Mouse (Mus musculus) layer of hippocampus, postnatal 10 days (tissue): ENCODE results near the gene 1700019D03Rik. TPM values are rescaled to one million over a fixed set of nuclear protein-coding genes. Genes with fewer than 3 reads are reported as not detected.
A peak's percentile ranks its signal among the peaks of the same experiment; 100 is the strongest.

Experiments used
- DNase-seq, 2 experiments: peaks; one replicate each; pipeline ENCODE4 v3.0.0; 2021; ENCODE audit warnings: low spot score in 2 of 2
- long read RNA-seq: library from polyadenylated mRNA; stranded (forward); transcript quantifications from one replicate; pipeline ENCODE4 v2.0.0, GENCODE M21; 2023
- total RNA-seq, 2 experiments: library from RNA; stranded (reverse); gene quantifications; 2 replicates each; pipeline ENCODE4 v1.2.3; 2021

1700019D03Rik gene
- 1 to 10 TPM; 6.3 to 9.3 TPM for total RNA-seq
- long read RNA-seq, partial matches to known transcripts: 0 of 5 reads
- long read RNA-seq, other reads (novel, unspliced or antisense): 0 of 5 reads

GRCm38 (mm10) chr1:53020079-53020478, at the start of gene 1700019D03Rik:
TSS of gene 1700019D03Rik (minus strand) at chr1:53020179.
- DNase-seq: no peak

- no peak for DNase-seq
Observed at GRCm38 (mm10) chr1:53063921-53064320, 43.9 kb upstream of the 1700019D03Rik start.

GRCm38 (mm10) chr1:53061871-53062608, 42.1 kb upstream of the 1700019D03Rik start:
- peak; percentile 34 to 44 for DNase-seq

GRCm38 (mm10) chr1:53061340-53061739, 41.4 kb upstream of the 1700019D03Rik start, which contains the start of gene Mstn:
TSS of gene Mstn (plus strand) at chr1:53061640.
- no peak for DNase-seq

DNA sequence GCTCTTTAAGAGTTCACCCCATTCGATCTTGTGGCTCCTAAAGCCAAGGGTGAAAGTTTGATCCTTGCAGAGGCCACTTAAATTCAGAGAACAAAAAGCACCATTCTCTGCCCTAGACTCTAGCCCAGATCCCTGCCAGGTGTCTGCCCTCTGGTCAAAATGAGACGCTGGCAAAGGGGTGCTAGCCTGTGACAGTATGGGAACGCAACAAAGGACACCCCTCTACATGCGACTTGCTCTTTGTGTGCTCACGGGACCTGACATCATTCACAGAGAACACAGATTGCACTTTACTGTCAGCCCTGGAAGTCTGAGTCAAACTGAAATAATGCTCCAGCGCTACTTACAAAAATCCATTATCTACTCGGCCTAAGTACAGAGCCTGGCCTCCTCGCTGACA, 40.5 kb upstream of the 1700019D03Rik start:
- no peak for DNase-seq

DNA sequence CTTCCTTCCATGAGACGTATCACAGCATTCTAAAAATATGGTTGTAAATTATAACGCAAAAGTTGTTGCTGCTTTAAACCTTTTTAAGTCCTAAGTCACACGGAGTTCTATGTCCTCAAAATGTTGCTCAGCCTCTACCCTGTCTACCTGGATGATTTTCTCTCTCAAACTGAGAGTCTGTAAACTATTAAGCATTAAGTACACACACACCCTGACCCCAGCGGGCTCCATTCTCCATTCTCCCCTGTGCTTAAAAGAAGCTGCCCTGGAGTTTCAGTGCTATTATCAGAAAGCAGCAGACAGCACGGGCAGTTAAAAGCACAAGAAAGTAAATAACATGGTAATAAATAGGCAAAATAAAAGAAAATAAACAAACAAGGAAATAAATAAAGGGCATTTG, 39.1 kb upstream of the 1700019D03Rik start:
- no peak for DNase-seq

DNA sequence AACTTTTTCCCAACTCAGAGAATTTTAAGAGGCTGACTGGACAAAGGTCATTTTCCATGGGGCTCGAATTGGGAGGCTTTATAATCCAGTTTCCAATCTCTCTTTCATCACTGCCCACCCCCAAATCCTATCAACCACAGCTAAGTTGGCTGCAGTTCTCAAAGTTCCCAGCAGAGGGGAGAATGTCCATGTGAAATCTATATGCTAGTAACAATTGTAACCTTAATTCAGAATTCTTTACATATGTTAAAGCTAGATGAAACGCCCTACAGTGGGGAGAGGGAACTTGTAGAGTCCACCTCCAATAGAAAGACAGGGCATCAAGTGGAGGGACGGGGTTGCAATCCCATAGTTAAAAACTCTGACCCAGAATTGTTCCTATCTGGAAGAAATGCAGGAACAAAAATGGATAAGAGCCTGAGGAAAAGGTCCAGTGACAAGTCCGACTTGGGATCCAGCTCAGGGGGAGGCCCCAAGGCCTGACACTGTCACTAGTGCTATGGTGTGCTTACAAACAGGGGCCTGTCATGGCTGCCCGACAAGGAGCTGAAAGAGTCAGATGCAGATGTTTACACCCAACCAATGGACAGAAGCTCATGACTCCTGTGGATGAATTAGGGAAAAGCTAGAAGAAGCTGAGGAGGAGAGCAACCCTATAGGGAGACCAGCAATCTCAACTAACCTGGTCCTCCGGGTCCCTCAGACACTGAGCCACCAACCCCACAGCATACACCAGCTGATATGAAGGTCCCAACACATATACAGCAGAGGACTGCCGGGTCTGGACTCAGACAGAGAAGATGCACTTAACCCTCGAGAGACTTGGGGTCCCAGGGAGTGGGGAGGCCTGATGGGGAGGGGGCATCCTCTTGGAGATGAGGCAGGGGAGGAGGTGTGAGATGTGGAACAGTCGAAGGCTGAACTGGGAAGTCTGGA, 33.4 kb upstream of the 1700019D03Rik start:
- DNase-seq: peak; percentile 83 to 85

DNA sequence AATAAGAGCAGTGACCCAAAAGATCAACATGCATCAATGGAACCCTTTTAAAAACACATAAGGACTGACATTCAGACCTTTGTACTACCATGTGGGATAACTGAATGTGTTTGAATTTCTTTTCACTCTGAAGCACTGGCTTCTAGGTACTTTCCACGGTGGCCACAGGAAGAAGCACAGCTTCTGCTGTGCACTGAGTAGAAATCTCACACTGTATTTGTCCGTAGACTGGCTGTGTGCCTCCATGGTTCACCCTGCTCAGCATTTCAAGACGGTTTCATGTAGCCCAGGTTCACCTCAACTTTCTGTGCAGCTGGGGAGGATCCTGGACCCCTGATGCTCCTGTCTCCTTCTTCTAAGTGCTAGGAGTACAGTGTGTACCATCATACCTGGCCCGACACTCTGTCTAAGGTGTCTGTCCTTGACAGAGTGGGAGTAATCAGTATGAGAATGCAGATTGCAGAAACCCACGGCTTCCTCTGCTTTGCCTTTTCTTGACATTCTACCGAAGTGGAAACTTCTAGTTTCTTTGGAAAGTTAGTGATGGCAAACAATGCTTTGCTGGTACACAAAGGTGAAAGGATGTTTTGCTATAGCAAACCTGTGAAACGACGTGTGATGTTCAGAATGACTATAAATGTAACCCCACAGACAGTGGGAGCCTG, 29.9 kb upstream of the 1700019D03Rik start:
- DNase-seq: no peak

DNA sequence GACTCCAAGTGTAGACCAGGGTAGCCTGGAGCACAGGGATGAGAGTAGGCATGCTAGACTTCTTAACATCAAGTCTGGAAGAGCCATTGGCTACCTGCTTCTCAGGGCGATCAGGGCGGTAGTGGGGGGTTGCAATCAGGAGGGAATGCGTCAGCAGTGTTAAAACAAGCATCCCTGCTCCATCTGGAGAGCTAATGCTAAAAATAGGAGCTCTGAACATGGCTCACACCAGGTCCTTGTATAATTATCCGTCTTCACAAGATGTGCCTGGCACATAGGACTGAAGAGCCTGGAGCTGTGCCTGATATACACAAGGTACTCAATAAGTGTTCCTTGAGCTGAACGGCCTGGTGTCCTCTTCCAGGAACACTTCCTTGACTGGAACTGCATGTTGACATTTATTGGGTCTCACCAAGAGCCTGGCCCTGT, 17.5 kb upstream of the 1700019D03Rik start:
- DNase-seq: no peak

- no peak for DNase-seq
Observed at GRCm38 (mm10) chr1:53032550-53032949, 12.6 kb upstream of the 1700019D03Rik start.

GRCm38 (mm10) chr1:53018746-53019505, 1.1 kb downstream of the 1700019D03Rik start:
- DNase-seq: no peak

GRCm38 (mm10) chr1:53015606-53016005, 4.4 kb downstream of the 1700019D03Rik start:
- DNase-seq: no peak

- no peak for DNase-seq
Observed at GRCm38 (mm10) chr1:53014716-53015115, 5.3 kb downstream of the 1700019D03Rik start.

GRCm38 (mm10) chr1:52986692-52987091, 33.3 kb downstream of the 1700019D03Rik start:
- DNase-seq: no peak

DNA sequence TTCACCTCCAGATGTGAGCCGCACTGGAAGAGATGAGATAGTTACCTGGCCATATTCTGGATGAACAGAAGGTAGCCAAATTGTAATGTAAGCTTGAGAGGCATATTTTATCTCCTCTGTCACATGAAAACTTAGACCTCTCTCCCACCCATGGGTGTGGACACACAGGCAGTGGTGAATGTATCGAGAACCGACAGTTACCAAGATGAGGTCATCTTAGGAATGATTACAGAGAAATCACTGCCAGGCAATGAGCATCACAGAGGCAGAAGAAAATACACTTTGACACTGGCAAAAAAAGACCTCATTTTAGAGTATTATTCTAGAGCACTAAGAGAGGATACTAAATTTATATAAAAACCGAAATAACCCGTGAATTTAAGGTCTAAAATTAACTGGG, 46.8 kb downstream of the 1700019D03Rik start:
- DNase-seq: no peak

GRCm38 (mm10) chr1:52971881-52972503, 48.0 kb downstream of the 1700019D03Rik start:
- DNase-seq: peak; percentile 28 to 55

DNA sequence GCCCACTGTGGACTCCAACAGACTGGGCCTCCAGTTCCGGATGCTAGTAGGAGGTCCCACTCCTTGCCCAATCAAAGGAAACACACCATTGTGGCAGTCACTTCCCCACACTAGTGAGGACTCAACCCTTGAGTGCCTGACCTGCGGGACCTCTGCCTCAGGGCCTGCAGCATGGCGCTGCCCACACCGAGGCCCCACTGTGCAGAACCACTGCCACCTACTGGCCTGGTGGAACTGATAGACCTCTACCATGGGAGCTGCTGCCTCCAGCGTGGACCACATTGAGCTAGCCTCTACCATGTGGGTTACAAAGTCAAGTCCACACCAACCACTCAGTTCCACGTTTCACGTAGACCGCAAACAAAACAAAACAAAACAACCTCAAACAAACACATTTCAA, 55.4 kb downstream of the 1700019D03Rik start:
- no peak for DNase-seq

- DNase-seq: no peak
Observed at GRCm38 (mm10) chr1:52963097-52963496, 56.9 kb downstream of the 1700019D03Rik start.

- DNase-seq: no peak
Observed at GRCm38 (mm10) chr1:52960191-52960590, 59.8 kb downstream of the 1700019D03Rik start.

DNA sequence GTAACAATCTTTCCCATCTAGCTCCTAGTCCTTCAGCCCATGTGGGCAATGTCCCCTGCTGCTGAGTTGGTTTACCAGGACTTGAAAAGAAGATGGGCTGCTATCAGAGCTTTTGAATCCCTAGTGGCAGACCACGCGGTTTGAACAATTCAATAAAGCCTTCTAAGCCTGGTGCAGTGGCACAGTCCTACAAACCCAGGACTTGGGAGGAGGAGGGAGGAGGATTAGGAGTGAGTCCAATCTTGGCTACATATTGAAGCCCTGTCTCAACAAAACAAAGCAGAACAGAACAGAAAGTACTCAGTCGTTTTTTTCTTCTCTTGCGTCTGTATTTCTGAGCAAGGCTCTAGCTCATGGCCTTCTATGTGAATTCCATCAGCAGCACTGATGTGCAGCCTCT, 63.2 kb downstream of the 1700019D03Rik start:
- DNase-seq: no peak
